Mouse (Mus musculus): Measurements from ENCODE around the gene Rbm12. TPM values are rescaled to one million over a fixed set of nuclear protein-coding genes. Genes with fewer than 3 reads are reported as not detected.

Rbm12 gene
- 7.7 and 8.2 TPM in 2 replicates for polyA plus RNA-seq (2015; fragmentation: Nextera tagmentation; extraction: Ambion mirVana)

DNA sequence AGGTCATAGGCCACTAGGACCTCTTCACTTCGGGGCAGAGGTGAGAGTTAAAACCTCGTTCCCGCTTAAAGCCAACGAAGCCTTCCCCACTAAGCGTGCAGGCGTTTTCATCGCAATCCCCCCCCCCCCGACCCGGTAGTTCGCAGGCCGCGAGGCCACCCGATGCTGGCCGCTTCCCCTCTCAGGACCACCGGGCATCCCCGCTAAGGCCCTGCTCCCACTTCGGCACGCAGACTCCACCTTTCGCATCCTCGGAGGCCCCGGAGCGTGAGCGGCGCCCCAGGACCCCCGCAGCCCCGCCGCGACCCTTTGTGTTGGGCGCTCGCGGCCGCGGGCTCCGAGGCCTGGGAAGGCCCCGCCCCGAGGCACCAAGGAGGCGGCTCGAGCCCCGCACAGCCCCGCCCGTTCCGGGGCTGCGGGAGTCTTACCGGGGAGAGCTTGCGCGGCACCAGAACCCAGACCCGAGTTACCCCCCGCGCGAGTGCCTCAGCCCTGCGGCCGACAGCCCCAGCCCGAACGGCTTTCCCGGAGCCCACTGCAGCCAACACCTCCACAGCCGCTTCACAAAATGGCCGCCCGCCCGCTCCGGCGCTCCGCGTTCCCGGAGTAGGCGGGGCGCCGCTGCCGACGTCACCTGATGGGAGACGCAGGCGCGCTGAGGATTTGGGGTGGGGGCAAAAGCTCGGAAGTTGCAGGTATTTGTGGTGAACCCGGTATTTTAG, at the start of gene Rbm12, which contains the start of gene Cpne1:
Gene Rbm12 (minus strand): TSS at position 621 of the 722 bp plus-strand sequence.
Gene Cpne1 (minus strand): TSS at position 608 of the 722 bp plus-strand sequence.

GRCm38 (mm10) chr2:156143953-156144724, 32.4 kb upstream of the Rbm12 start, which contains the start of the genes Romo1 and Nfs1:
Romo1 (plus strand) TSS chr2:156144039.
Nfs1 (minus strand) TSS chr2:156144186.

GRCm38 (mm10) chr2:156126992-156127391, 15.2 kb upstream of the Rbm12 start, which contains the start of gene Gm28036:
Gm28036 (minus strand) TSS chr2:156127092.

GRCm38 (mm10) chr2:156065099-156066041, 46.4 kb downstream of the Rbm12 start, which contains the start of gene Spag4:
Spag4 (plus strand) TSS chr2:156065175.

DNA sequence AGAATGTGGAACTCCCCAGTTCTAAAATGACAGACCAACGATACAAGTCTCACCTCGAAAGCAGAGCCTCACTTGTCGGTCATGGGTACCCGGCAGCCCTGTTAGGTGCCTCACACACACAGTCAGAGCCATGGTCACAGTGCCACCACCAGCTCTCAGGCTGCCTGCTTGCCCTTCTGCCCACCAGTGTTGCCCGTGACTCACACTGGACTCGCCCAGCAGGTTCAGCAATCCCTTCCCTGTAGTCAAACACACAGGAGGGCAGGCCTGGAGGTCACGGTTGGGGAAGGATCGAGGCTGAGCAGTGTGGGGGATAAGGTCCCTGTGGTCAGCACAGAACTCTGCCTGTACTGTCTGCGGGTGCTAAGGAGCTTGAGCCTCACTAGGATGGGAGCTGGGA, 59.0 kb downstream of the Rbm12 start, which contains the start of gene Fer1l4:
Gene Fer1l4 (minus strand): TSS at position 132 of the 400 bp plus-strand sequence.

Other genes with a start within 250 kb of the Rbm12 start
- 73.2 and 74.7 TPM in 2 replicates for gene Uqcc1, start 181.7 kb downstream of the Rbm12 start, polyA plus RNA-seq (2015; fragmentation: Nextera tagmentation; extraction: Ambion mirVana)
- gene Gm15557, start 171.2 kb downstream of the Rbm12 start, polyA plus RNA-seq (2015; fragmentation: Nextera tagmentation; extraction: Ambion mirVana): not detected in 2 replicates
- gene Gdf5, start 166.6 kb downstream of the Rbm12 start, polyA plus RNA-seq (2015; fragmentation: Nextera tagmentation; extraction: Ambion mirVana): 0.10 and 0.35 TPM in 2 replicates
- 4.7 and 5.8 TPM in 2 replicates for gene Cep250, start 155.5 kb downstream of the Rbm12 start, polyA plus RNA-seq (2015; fragmentation: Nextera tagmentation; extraction: Ambion mirVana)
- gene 6430550D23Rik, start 104.0 kb downstream of the Rbm12 start, polyA plus RNA-seq (2015; fragmentation: Nextera tagmentation; extraction: Ambion mirVana): 0.67 and 1.0 TPM in 2 replicates
- 83.9 and 102 TPM in 2 replicates for gene Ergic3, start 103.9 kb downstream of the Rbm12 start, polyA plus RNA-seq (2015; fragmentation: Nextera tagmentation; extraction: Ambion mirVana)
- gene Fer1l4, start 59.0 kb downstream of the Rbm12 start, polyA plus RNA-seq (2015; fragmentation: Nextera tagmentation; extraction: Ambion mirVana): not detected in 2 replicates
- gene Spag4, start 46.8 kb downstream of the Rbm12 start, polyA plus RNA-seq (2015; fragmentation: Nextera tagmentation; extraction: Ambion mirVana): 0.41 and 1.0 TPM in 2 replicates
- gene Cpne1, start within 50 bp of the Rbm12 start, polyA plus RNA-seq (2015; fragmentation: Nextera tagmentation; extraction: Ambion mirVana): 16.6 and 17.6 TPM in 2 replicates
- gene Gm28036, start 15.1 kb upstream of the Rbm12 start, polyA plus RNA-seq (2015; fragmentation: Nextera tagmentation; extraction: Ambion mirVana): 5.9 and 6.4 TPM in 2 replicates
- gene Romo1, start 32.1 kb upstream of the Rbm12 start, polyA plus RNA-seq (2015; fragmentation: Nextera tagmentation; extraction: Ambion mirVana): 401 and 417 TPM in 2 replicates
- gene Nfs1, start 32.2 kb upstream of the Rbm12 start, polyA plus RNA-seq (2015; fragmentation: Nextera tagmentation; extraction: Ambion mirVana): 47.7 and 53.0 TPM in 2 replicates
- 303 and 306 TPM in 2 replicates for gene Rbm39, start 68.3 kb upstream of the Rbm12 start, polyA plus RNA-seq (2015; fragmentation: Nextera tagmentation; extraction: Ambion mirVana)
- 25.3 and 31.9 TPM in 2 replicates for gene Phf20, start 84.5 kb upstream of the Rbm12 start, polyA plus RNA-seq (2015; fragmentation: Nextera tagmentation; extraction: Ambion mirVana)
- 3.9 and 4.9 TPM in 2 replicates for gene Cnbd2, start 200.3 kb upstream of the Rbm12 start, polyA plus RNA-seq (2015; fragmentation: Nextera tagmentation; extraction: Ambion mirVana)
- gene Scand1, start 200.7 kb upstream of the Rbm12 start, polyA plus RNA-seq (2015; fragmentation: Nextera tagmentation; extraction: Ambion mirVana): 68.3 and 84.5 TPM in 2 replicates